Mouse (Mus musculus) MEL (cell line): ENCODE measurements around the gene Fbxl16. TPM values are rescaled to one million over a fixed set of nuclear protein-coding genes. Genes with fewer than 3 reads are reported as not detected.

Source experiments
- DNase-seq: peaks from one replicate; pipeline ENCODE4 v3.0.0; 2011; ENCODE audit warnings: low read depth, low spot score
- H3K27ac ChIP-seq: 2 replicates; pipeline ENCODE4 v1.5.1; 2012; ENCODE audit warnings: low read depth, mild to moderate bottlenecking, control low read depth, low read length, moderate library complexity; ENCODE audit not compliant: control insufficient read depth
- H3K27me3 ChIP-seq, 2 experiments: fragments of 150-350 bp in 1 of 2; sonication (generic) in 1 of 2; 2 replicates each; pipeline ENCODE4 v1.6.1; 2012; ENCODE audit warnings: low read length in 2 of 2, mild to moderate bottlenecking in 2 of 2, improper control_type of control experiment in 1 of 2, moderate library complexity in 1 of 2; ENCODE audit not compliant: insufficient read depth in 2 of 2, control insufficient read depth in 1 of 2
- H3K36me3 ChIP-seq, 2 experiments: 2 replicates each; pipeline ENCODE4 v1.6.1; 2012 to 2014; ENCODE audit warnings: low read length in 2 of 2, improper control_type of control experiment in 1 of 2, inconsistent platforms in 1 of 2, mild to moderate bottlenecking in 1 of 2; ENCODE audit not compliant: insufficient read depth in 2 of 2, control insufficient read depth in 1 of 2
- H3K4me1 ChIP-seq, 2 experiments: fragments of 150-350 bp in 1 of 2; sonication (generic) in 1 of 2; 2 replicates each; pipeline ENCODE4 v1.6.1; 2012; ENCODE audit warnings: low read length in 2 of 2, improper control_type of control experiment in 1 of 2, mild to moderate bottlenecking in 1 of 2; ENCODE audit not compliant: insufficient read depth in 2 of 2, control insufficient read depth in 1 of 2
- H3K4me3 ChIP-seq, 2 experiments: fragments of 150-350 bp in 1 of 2; sonication (generic) in 1 of 2; 2 replicates each; pipeline ENCODE4 v1.5.1; 2012; ENCODE audit warnings: low read depth in 2 of 2, low read length in 2 of 2, mild to moderate bottlenecking in 2 of 2, moderate library complexity in 2 of 2, control low read depth in 1 of 2, improper control_type of control experiment in 1 of 2; ENCODE audit not compliant: control insufficient read depth in 1 of 2, insufficient read depth in 1 of 2
- H3K79me2 ChIP-seq: 2 replicates; pipeline ENCODE4 v1.6.1; 2012; ENCODE audit warnings: mild to moderate bottlenecking, low read length, moderate library complexity; ENCODE audit not compliant: control insufficient read depth, poor library complexity, insufficient read depth
- H3K9ac ChIP-seq: 2 replicates; pipeline ENCODE4 v1.6.1; 2012; ENCODE audit warnings: low read depth, mild to moderate bottlenecking, control low read depth, low read length, moderate library complexity; ENCODE audit not compliant: control insufficient read depth, poor library complexity, severe bottlenecking
- H3K9me3 ChIP-seq: fragments of 150-350 bp; sonication (generic); replicated peaks from 2 replicates; pipeline ENCODE4 v1.6.1; 2012; ENCODE audit warnings: mild to moderate bottlenecking, low read length, improper control_type of control experiment, moderate library complexity; ENCODE audit not compliant: insufficient read depth
- CHD1 ChIP-seq: IDR thresholded peaks from 2 replicates; pipeline ENCODE4 v1.6.1; 2012; ENCODE audit warnings: low read depth, mild to moderate bottlenecking, inconsistent platforms, low read length, improper control_type of control experiment
- CTCF ChIP-seq, 3 experiments: IDR thresholded peaks in 2 of 3; conservative IDR thresholded peaks in 1 of 3; 2 replicates each; pipeline ENCODE4 v1.5.1; 2011 to 2012; ENCODE audit warnings: low read length in 3 of 3, low read depth in 2 of 3, mild to moderate bottlenecking in 2 of 3, improper control_type of control experiment in 1 of 3, inconsistent platforms in 1 of 3, mixed read lengths in 1 of 3, moderate library complexity in 1 of 3; ENCODE audit not compliant: control insufficient read depth in 1 of 3, insufficient read depth in 1 of 3, poor library complexity in 1 of 3, severe bottlenecking in 1 of 3
- HCFC1 ChIP-seq: IDR thresholded peaks from 2 replicates; pipeline ENCODE4 v1.6.1; 2012; ENCODE audit warnings: low read depth, mild to moderate bottlenecking, inconsistent platforms, low read length, improper control_type of control experiment, moderate library complexity
- MAFK ChIP-seq: IDR thresholded peaks from 2 replicates; pipeline ENCODE4 v1.6.1; 2011; ENCODE audit warnings: low read depth, mild to moderate bottlenecking, low read length, improper control_type of control experiment, borderline replicate concordance
- MAZ ChIP-seq: IDR thresholded peaks from 2 replicates; pipeline ENCODE4 v1.6.1; 2012; ENCODE audit warnings: low read depth, mild to moderate bottlenecking, inconsistent platforms, low read length, improper control_type of control experiment
- MEF2A ChIP-seq: IDR thresholded peaks from 2 replicates; pipeline ENCODE4 v1.6.1; 2014; ENCODE audit warnings: low read depth, mild to moderate bottlenecking, inconsistent platforms, low read length, improper control_type of control experiment; ENCODE audit not compliant: poor library complexity, insufficient replicate concordance, severe bottlenecking; ENCODE audit errors: extremely low read depth
- MYB ChIP-seq: IDR thresholded peaks from 2 replicates; pipeline ENCODE4 v1.6.1; 2011; ENCODE audit warnings: mild to moderate bottlenecking, low read depth, low read length, improper control_type of control experiment
- NELFE ChIP-seq: IDR thresholded peaks from 2 replicates; pipeline ENCODE4 v1.6.1; 2011; ENCODE audit warnings: low read depth, low read length, improper control_type of control experiment
- NRF1 ChIP-seq: IDR thresholded peaks from 2 replicates; pipeline ENCODE4 v1.6.1; 2014; ENCODE audit warnings: low read depth, mild to moderate bottlenecking, inconsistent platforms, low read length, improper control_type of control experiment, moderate library complexity; ENCODE audit not compliant: poor library complexity, insufficient read depth, severe bottlenecking
- POLR2A ChIP-seq, 2 experiments: IDR thresholded peaks; 2 replicates each; pipeline ENCODE4 v1.6.1; 2011 to 2012; ENCODE audit warnings: low read length in 2 of 2, mild to moderate bottlenecking in 2 of 2, control low read depth in 1 of 2, improper control_type of control experiment in 1 of 2, low read depth in 1 of 2, moderate library complexity in 1 of 2; ENCODE audit not compliant: control insufficient read depth in 1 of 2, insufficient read depth in 1 of 2, poor library complexity in 1 of 2
- RCOR1 ChIP-seq: IDR thresholded peaks from 2 replicates; pipeline ENCODE4 v1.6.1; 2012; ENCODE audit warnings: low read depth, mild to moderate bottlenecking, inconsistent platforms, low read length, improper control_type of control experiment
- SIN3A ChIP-seq: IDR thresholded peaks from 2 replicates; pipeline ENCODE4 v1.6.1; 2012; ENCODE audit warnings: low read length, improper control_type of control experiment, inconsistent platforms
- TBP ChIP-seq: IDR thresholded peaks from 2 replicates; pipeline ENCODE4 v1.8.0; 2011; ENCODE audit warnings: low read depth, low read length, improper control_type of control experiment
- TCF12 ChIP-seq: IDR thresholded peaks from 2 replicates; pipeline ENCODE4 v1.6.1; 2014; ENCODE audit warnings: low read depth, mild to moderate bottlenecking, inconsistent platforms, low read length, improper control_type of control experiment, moderate library complexity
- USF2 ChIP-seq, 2 experiments: IDR thresholded peaks; 2 replicates each; pipeline ENCODE4 v1.6.1; 2011 to 2012; ENCODE audit warnings: improper control_type of control experiment in 2 of 2, low read length in 2 of 2, borderline replicate concordance in 1 of 2, inconsistent platforms in 1 of 2, low read depth in 1 of 2, mild to moderate bottlenecking in 1 of 2; ENCODE audit not compliant: insufficient read depth in 1 of 2
- polyA plus RNA-seq, 2 experiments: library from polyadenylated mRNA; stranded (reverse) in 1 of 2; unstranded in 1 of 2; fragments of >175 nt in 1 of 2; fragments of >200 nt in 1 of 2; gene quantifications; 2 replicates each; pipeline versions ENCODE4 v1.2.1 to v1.2.4; 2012; ENCODE audit warnings: low replicate concordance in 2 of 2, low read depth in 1 of 2; ENCODE audit not compliant: insufficient read length in 2 of 2, insufficient read depth in 1 of 2, missing spikeins in 1 of 2
- total RNA-seq: library from RNA; depleted of rRNA; stranded (reverse); fragments of 300-350 nt; gene quantifications from 2 replicates; pipeline ENCODE4 v1.2.3, GENCODE M21; 2012

Gene Fbxl16
- total and polyA plus RNA-seq, 3 experiments = 0.11 TPM; not detected in 2

- peaks cover 25% of the 10 kb centered on the region for H3K79me2 ChIP-seq
- no peaks in the 10 kb centered on the region for H3K9me3 ChIP-seq
- H3K27ac ChIP-seq = peak within 1 kb of the TSS; percentile 47
- DNase-seq = peak; percentile 91
- H3K4me3 ChIP-seq = peak within 1 kb of the TSS; percentile 76 to 79
- H3K4me1 ChIP-seq = 0 out of 4 replicates have a peak, but pooled peaks cover 0 to 5% of the 10 kb centered on the region in 2 experiments
- H3K36me3 ChIP-seq = peaks cover 0 to 3% of the 10 kb centered on the region in 2 experiments; a peak in 1 of 4 replicates
- no peaks in the 10 kb centered on the region for H3K27me3 ChIP-seq
- H3K9ac ChIP-seq = peak within 1 kb of the TSS; percentile 80
- TF ChIP-seq CHD1 (no peak), TBP (peak; percentile 78), MAZ (peak; percentile 83; the same call in 1 of the 2 replicates), TCF12 (peak; percentile 29; the same call in 1 of the 2 replicates), MEF2A (no peak), HCFC1 (peak; percentile 76), POLR2A (IDR thresholded peaks at IDR 0.05; ENCODE audit: control insufficient read depth in 1 of 2, insufficient read depth in 1 of 2, low read depth in 1 of 2, low read length in 2 of 2, poor library complexity in 1 of 2) (peak; percentile 51 to 76; a peak in 1 of 4 replicates), SIN3A (peak; percentile 98), NELFE (peak; percentile 52), NRF1 (peak; percentile 39; the same call in 1 of the 2 replicates), MAFK (no peak)
Observed at GRCm38 (mm10) chr17:25868601-25869191, 59.8 kb downstream of the Fbxl16 start, which contains the start of gene Mcrip2. TSS of gene Mcrip2 (minus strand) at chr17:25868764.

DNA sequence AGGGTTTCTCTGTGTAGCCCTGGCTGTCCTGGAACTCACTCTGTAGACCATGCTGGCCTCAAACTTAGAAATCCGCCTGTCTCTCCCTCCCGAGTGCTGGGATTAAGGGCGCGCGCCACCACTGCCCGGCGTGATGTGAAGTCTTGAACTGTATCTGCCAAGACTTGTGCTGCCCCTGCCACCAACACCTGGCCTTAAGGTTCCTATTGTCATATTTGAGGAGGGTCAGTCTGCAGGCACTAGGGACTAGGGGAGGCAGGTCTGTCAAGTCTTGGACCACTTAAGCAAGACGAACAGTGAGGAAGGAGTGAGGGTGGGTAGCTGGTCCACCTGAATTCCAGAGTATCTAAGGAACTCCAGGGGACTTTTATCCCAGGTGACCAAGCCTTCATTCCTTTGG, 60.6 kb downstream of the Fbxl16 start:
- no peaks in the 10 kb centered on the region for H3K9me3 ChIP-seq
- H3K27ac ChIP-seq = no peak overlapping the region
- TF ChIP-seq RCOR1 = no peak
- TF ChIP-seq CTCF (IDR thresholded peaks at IDR 0.05 in 2 of 3, conservative IDR thresholded peaks at IDR 0.05 in 1 of 3; ENCODE audit: control insufficient read depth in 1 of 3, insufficient read depth in 1 of 3, low read depth in 2 of 3, low read length in 3 of 3, poor library complexity in 1 of 3, severe bottlenecking in 1 of 3) = no peak
- TF ChIP-seq MYB = no peak
- no peak for TF ChIP-seq SIN3A
- TF ChIP-seq USF2 (IDR thresholded peaks at IDR 0.05; ENCODE audit: borderline replicate concordance in 1 of 2, insufficient read depth in 1 of 2, low read depth in 1 of 2, low read length in 2 of 2) = no peak
- DNase-seq = no peak
- no peaks in the 10 kb centered on the region for H3K27me3 ChIP-seq
- H3K4me1 ChIP-seq = peaks cover 2 to 9% of the 10 kb centered on the region in 2 experiments; a peak in 2 of 4 replicates
- H3K9ac ChIP-seq = no peak overlapping the region
- peaks cover 0 to 3% of the 10 kb centered on the region in 2 experiments; a peak in 1 of 4 replicates for H3K36me3 ChIP-seq
- peaks cover 25% of the 10 kb centered on the region for H3K79me2 ChIP-seq
- no peak overlapping the region for H3K4me3 ChIP-seq
